Mouse (Mus musculus) lung, postnatal 0 days (tissue): ENCODE data around the gene Chrna7.

Experiments used
- CTCF ChIP-seq: IDR thresholded peaks from 2 replicates; pipeline ENCODE4 v1.5.1; 2016; ENCODE audit warnings: antibody characterized with exemption, mild to moderate bottlenecking
- EP300 ChIP-seq: IDR thresholded peaks from 2 replicates; pipeline ENCODE4 v1.6.1; 2016; ENCODE audit warnings: antibody characterized with exemption, mild to moderate bottlenecking, control low read depth

GRCm38 (mm10) chr7:63148321-63148720 is 64.0 kb downstream of the Chrna7 start:
- TF ChIP-seq CTCF (no peak), EP300 (no peak)
